Mouse (Mus musculus) spleen, postnatal 10 days (tissue): Measurements from ENCODE around the gene Plekhg6.

Experiments
- DNase-seq, 2 experiments: peaks; one replicate each; pipeline ENCODE4 v3.0.0; 2021 to 2022; ENCODE audit warnings: low spot score in 2 of 2

Gene Plekhg6

GRCm38 (mm10) chr6:125380372-125381360 lies at the start of gene Plekhg6:
Gene Plekhg6 (minus strand): TSS chr6:125380793.
- no peak for DNase-seq

DNA sequence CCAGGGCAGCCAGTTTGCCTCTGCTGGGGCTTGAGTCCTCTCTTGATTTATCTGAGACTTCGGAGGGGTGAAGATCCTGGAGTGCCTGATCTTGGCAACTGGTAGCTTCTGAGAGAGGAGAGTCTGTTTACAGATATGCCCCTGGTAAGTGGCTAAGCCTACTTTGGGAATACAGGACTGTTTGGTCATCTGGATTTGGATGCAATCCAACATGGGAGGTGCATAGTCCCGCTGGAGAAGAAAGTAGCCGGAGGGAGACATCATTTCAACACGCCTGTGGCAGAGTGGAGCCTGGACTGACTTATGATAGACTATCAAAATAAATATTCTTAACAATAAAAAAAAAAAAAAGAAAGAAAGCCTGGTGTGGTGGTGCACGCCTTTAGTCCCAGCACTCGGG lies 49.1 kb upstream of the Plekhg6 start:
- no peak for DNase-seq

- peak; percentile 72 to 85 for DNase-seq
These were observed 46.1 kb upstream of the Plekhg6 start for GRCm38 (mm10) chr6:125426383-125427360.

GRCm38 (mm10) chr6:125425205-125426090 lies 44.9 kb upstream of the Plekhg6 start:
- DNase-seq = no peak

GRCm38 (mm10) chr6:125424156-125424555 lies 43.6 kb upstream of the Plekhg6 start:
- no peak for DNase-seq

DNA sequence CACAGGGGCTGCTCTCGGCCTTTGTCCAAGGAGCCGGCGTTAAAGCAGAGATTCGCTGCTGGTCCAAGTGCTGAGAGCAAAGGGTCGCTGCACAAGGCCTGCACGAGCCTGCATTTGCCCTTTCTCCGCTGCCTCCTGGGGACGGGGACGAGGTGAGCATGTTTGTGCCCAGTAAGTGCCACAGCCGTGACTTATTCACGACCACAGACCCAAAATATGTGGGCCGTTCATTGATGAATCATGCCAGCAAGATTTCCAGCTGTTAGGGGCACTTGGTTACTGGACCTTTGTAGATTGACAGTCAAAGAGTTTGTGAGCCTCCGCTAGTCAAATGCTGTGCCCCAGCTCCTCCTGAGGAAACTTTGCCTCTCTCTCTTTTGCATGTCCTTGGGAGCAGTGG lies 42.9 kb upstream of the Plekhg6 start:
- no peak for DNase-seq

- DNase-seq = no peak
These were observed 42.5 kb upstream of the Plekhg6 start for GRCm38 (mm10) chr6:125423099-125423498.

- peak in 1 of 2 experiments; percentile 71 for DNase-seq
These were observed 41.6 kb upstream of the Plekhg6 start for GRCm38 (mm10) chr6:125422051-125422822.

DNA sequence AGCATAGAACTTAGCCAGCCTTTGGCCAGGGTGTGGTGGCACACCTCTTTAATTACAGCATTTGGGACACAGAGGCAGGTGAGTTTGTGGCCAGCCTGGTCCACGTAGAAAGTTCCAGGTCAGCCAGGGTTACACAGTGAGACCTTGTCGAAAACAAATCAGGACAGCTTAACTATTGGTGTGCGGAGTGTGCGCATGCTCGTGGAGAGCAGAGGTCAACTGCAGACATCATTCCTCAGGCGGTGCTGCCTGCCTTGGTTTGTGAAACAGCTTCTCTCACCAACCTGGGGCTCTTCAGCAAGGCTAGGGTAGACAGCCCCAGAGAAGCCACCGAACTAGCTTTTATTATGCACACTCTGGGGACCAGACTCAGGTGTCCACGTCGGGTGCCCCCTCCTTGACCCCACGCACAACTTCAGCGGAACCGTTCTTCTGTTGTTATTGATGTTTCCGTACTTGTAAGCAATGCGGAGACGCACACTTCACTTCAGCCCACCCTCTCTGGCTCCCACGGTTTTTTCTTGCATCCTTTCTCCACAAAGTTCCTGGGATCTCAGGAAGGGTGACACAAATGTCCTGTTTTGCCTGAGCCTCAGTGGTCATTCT lies 40.0 kb upstream of the Plekhg6 start:
- DNase-seq = no peak

GRCm38 (mm10) chr6:125418744-125419143 lies 38.2 kb upstream of the Plekhg6 start:
- peak; percentile 62 to 81 for DNase-seq

GRCm38 (mm10) chr6:125413326-125413725 lies 32.7 kb upstream of the Plekhg6 start:
- DNase-seq = no peak

GRCm38 (mm10) chr6:125411661-125412060 lies 31.1 kb upstream of the Plekhg6 start:
- DNase-seq = no peak

DNA sequence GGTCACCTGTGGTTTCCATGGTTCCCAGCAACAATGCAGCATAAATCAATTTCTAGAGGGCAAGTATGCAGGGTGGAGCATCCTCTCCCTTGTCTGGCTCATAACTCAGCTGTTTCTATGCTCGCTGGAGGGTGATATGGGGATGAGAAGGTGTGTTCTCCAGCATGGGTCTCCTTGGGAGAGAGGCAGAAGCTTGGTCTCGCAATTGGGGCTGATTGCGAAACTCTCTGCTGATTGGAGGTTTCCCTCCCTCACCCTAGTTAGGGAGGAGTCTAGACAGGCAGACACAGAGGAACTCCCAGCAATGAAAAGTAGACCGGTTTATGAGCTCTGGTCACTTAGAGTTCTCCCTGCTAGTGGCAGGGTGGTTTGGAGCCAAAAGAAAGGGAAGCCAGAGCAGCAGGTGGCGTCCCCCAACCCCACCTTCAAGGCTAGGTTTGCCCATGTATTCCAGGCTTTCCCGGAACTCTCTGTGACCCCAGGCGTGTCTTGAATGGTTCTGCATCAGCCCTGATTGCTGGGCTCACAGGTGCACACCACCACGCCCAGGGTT lies 30.5 kb upstream of the Plekhg6 start:
- DNase-seq = no peak

DNA sequence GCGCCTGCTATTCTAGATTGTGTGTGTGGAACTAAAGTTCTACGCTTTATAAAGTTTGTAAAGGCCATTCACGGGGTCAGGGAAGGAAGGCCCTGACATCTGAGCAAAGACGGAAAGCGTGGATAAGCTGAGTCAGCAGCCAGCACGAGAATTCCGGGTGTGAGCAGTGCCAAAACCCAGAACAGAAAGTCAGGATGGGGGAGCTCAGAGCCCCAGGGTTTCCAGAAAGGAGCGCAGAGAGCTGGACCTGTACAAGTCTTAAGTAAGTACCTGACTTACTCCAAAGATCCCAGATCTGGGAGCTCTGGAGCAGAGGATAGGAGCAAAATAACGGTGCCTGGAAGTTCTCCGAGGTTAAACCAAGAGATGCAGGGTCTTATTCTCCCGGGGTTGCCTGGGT lies 30.0 kb upstream of the Plekhg6 start:
- DNase-seq = no peak

- no peak for DNase-seq
These were observed 27.1 kb upstream of the Plekhg6 start for GRCm38 (mm10) chr6:125407657-125408056.

DNA sequence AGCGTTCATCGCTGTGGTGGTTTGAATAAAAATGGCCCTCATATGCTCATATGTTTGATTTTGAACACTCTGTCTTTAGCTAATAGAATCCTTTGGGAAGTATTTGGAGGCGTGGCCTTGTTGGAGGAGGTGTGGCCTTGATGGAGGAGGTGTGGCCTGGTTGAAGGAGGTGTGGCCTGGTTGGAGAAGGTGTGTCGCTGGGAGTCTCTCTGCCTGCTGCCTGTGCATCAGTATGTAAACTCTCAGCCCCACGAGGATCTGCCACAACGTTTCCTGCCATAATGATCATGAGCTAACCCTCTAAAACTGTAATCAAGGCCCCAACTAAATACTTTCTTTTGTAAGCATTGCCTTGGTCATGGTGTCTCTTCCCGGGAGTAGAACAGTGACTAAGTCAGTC lies 26.6 kb upstream of the Plekhg6 start:
- DNase-seq = no peak

DNA sequence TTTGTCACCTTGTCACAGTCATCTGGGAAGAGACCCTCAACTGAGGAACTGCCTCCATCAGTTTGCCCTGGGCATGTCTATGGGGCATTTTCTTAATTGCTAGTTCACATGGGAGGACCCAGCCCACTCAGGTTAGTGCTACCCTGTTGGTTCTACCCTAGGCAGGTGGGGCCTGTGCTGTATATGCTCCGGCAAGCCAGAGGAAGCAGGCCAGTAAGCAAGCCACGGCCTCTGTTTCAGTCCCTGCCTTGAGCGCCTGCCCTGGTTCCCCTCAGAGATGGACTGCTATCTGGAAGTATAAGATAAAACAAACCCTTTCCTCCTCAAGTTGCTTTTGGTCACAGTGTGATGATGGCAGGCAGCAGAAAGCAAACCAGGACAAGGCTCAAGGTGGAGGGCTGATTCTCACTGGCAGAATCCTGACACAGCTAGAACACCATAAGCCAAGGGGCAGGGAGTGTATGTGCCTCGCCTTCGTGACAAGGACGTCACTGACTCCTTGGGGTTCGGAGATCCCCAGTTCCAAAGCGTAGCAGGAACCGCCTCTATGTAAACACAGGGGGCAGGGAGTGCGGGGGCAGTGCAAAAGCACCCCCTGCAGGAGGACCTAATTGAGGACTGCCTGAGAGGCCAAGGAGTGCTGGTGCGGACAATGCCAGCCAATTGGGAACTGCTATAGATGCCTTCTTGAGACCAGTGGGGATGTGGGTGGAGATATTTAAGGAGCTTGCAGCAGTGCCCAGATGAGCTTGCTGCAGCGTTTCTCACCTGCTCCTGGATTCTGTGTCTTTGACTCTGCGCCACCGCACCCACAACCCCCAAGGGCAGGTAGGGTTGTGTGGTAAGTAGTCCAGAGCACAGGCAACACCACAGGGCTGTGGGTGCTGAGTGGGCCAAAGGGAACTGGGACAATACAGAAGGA lies 25.1 kb upstream of the Plekhg6 start:
- no peak for DNase-seq

DNA sequence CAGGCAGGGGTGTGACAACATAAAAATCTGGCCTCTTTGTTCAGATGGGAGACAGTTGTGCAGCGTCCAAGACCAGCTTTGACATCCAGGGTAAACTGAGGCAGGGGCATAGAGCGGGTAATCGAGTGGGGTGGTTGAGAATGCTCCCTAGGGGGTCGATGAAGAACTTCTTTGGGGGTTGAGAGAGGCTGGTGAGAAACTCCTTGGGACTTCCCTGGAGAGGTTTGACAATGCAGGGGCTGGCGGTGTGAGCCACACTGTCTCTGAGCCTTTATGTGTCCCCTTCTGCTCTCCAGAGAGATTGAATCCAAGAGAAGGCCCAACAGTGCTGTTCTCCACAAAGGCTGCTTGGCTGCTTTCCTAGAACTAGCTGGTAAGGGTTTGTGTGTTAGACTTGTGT lies 9.3 kb upstream of the Plekhg6 start:
- no peak for DNase-seq

GRCm38 (mm10) chr6:125386080-125386479 lies 5.5 kb upstream of the Plekhg6 start:
- no peak for DNase-seq
